Mouse (Mus musculus): Measurements from ENCODE around the gene Ppil1.

Ppil1 gene

DNA sequence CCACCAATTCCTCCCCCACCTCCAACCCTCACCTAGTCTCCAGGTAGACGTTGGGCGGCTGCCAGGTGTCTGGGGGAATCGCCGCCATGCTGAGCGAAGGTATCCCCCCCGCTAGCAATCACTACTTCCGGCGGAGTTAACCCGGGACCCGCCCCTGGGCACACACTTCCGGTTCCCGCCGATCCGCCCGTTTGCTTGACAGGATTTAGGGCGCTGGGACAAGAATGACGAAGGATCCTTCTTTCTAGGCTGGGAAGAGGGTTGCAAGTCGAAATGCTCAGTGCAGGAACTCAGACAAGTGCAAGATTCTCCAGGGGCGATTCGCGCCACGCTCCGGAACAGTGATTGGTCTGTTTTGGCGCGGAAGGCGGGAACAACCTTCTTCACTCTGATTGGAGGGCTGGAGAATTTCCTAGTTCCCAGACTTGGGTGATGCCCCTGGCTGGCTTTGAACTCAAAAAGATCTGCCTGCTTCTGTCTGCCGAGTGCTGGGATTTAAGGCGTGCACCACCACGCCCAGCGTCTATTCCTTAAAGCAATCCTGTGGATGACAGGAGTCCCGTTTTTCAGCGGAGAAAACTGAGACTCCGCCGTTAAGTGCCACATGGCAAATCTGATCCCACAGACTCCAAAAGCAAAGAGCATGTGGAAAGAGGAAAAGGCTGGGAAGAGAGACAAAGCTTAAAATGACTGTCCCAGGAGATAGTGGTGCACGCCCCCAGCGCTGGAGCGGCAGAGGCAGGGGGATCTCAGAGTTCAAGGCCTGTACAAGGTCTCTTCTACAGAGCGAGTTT, at the start of gene Ppil1:
Ppil1 (minus strand) TSS at position 347 of the 794 bp plus-strand sequence.
- peak; percentile 60 to 75 for DNase-seq (ENCODE audit: low spot score in 2 of 2)

DNA sequence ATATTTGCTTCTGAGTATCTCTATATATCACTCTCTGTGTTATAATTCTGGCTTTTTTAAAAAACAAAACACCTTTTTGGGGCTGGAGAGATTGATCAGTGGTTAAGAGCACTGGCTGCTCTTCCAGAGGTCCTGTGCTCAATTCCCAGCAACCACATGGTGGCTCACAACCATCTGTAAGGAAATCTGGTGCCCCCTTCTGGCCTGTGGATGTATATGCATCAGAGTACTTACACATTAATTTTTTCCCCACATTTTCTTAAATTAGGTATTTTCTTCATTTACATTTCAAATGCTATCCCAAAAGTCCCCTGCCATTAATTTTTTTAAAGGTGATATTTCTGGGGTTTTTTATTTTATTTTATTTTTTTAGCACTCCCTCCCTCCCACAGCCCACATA, 49.3 kb upstream of the Ppil1 start:
- no peak for DNase-seq (ENCODE audit: low spot score in 2 of 2)

DNA sequence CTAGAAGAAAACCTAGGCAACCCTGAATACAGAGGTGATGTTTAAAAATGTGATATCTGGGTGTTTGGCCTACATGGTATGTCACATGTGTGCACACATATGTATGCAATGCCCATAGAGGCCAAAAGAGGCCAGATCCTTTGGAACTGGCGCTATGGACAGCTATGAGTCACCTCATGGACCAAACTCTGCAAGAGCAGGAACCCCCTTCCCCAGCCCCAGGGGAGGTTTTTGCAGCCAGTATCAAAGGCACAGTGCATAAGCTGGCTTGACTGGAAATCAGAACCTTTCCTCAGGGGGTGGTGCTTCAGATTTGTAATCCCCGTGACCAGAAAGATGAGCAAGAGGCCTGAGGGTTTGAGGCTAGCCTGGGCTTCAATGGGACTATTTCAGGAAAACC, 48.1 kb upstream of the Ppil1 start:
- DNase-seq (ENCODE audit: low spot score in 2 of 2) = no peak

DNA sequence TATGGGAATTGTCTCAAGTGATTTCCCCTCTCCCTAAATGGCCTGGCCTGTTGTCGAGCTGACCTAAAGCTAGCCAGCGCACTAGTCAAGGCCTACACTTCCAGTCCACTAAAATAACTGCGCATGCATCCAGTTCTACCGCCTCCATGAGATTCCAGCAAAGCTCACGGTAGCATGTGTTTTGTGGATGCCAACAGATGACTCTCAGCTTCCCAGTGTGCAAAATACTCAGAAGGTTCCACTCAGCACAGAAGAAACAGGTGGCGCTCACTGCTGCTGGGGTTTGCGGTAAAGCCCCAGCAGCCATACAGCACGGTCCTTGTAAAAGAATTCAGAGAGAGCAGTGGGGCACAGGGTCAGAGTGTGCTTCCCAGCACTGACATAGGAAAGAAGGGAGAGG, 47.6 kb upstream of the Ppil1 start:
- DNase-seq (ENCODE audit: low spot score in 2 of 2) = no peak

DNA sequence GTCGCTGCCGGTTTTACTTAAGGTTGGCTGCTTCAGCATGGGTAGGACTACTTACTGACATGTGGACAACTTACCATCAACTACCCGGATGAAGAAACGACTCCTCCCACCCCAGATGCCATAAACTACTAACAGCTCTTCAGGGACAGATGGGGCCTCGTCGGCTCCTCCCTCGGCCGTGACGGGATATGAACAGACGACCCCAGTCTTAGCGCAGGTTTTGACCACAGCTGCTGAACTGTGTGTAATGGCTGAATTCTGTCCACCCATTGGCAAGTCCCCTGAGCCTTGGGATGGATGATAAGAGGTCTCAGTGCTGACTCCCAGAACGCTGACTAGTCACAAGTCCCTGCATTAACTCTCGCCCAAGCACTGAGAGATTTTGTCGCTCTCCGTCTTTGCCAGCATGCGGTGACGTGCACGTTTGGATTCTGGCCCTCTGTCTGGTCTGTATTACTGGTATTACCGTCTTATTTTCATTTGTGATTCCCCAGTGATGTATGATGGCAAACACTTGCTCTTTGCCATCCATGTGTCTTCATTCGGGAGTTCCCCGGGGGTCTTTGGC, 46.2 kb upstream of the Ppil1 start:
- no peak for DNase-seq (ENCODE audit: low spot score in 2 of 2)

DNA sequence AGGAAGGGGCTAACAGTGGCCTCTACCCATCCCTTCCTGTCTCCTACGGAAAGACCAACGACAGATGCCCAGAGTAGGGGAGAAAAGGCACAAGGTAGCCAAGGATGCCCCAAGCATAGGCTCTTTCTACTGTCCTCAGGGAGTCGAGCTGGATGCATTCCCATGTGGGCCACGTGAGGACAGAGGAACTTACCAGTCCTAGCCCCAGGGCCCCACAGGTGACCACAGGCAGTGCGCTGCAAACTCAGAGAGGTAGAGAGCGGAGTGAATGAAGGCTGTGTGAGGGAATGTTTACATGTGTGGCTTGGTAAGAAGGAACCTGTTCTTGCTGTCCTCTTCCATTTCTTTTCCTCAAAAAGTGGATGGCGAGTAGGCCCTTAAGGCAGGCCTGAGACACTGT, 41.9 kb upstream of the Ppil1 start:
- DNase-seq (ENCODE audit: low spot score in 2 of 2) = no peak

- no peak for DNase-seq (ENCODE audit: low spot score in 2 of 2)
These were observed 41.2 kb upstream of the Ppil1 start for GRCm38 (mm10) chr17:29305058-29305806.

GRCm38 (mm10) chr17:29304376-29305057, 40.5 kb upstream of the Ppil1 start:
- DNase-seq (ENCODE audit: low spot score in 2 of 2) = no peak

- DNase-seq (ENCODE audit: low spot score in 2 of 2) = no peak
These were observed 39.9 kb upstream of the Ppil1 start for GRCm38 (mm10) chr17:29303856-29304255.

DNA sequence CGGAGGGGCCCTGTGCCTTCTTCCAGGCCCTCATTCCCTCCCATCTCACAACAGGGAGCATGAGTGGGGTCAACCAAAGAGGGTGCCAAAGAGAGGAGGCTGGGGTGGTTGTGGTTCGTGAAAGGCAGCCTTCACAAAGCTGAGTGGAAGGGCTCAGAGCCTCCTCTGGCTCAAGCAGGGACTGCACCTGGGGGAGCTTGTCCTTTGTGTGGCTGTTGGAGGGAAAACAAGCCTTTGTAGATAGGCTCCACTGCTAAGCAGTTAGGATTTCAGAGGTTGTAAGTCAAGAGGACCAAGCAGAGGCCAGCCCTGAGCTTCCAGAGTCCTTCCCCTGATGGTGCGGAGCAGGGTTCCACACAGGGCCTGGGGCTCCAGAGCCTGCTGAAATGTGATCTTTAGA, 39.1 kb upstream of the Ppil1 start:
- no peak for DNase-seq (ENCODE audit: low spot score in 2 of 2)

GRCm38 (mm10) chr17:29302149-29302548, 38.2 kb upstream of the Ppil1 start:
- no peak for DNase-seq (ENCODE audit: low spot score in 2 of 2)

DNA sequence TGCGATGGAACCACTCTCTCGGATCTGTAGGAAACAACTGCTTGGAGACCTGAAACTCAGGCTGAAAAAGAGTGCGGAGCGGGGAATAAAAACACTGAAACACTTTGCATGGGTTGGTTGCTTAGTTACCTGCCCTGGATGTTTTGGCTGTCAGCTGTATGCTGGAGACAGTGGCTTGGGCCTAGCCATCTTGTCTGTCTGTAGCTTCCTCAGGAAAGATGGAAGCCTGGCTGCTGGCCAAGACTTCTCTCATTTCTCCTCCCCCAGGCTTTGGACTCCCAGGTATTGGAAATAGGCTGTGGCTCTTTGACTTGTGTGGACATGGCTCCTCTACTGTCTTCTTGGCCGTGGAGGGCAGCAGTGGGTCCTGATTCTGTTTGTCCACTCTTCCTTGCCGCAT, 37.4 kb upstream of the Ppil1 start:
- DNase-seq (ENCODE audit: low spot score in 2 of 2) = no peak

- no peak for DNase-seq (ENCODE audit: low spot score in 2 of 2)
These were observed 36.9 kb upstream of the Ppil1 start for GRCm38 (mm10) chr17:29300926-29301325.

- no peak for DNase-seq (ENCODE audit: low spot score in 2 of 2)
These were observed 35.3 kb upstream of the Ppil1 start for GRCm38 (mm10) chr17:29299282-29299681.

DNA sequence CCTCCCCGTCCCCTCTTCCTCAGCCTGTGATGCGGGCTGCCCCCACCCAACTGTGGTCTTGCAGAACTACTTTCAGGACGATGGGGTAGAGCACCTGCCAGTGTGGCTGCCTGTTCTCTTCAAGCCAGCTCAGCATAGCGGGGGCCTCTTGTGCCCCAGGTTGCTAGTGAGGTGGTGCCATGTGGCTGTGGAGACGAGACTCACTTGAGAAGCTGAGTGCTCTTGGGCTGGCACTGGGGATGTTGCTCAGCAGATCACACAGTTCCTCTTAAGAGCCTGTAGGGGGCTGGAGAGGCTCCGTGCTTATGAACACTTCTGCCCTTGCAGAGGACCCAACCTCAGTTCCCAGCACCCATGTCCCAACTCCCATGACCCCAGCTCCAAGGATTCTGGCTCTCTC, 33.8 kb upstream of the Ppil1 start:
- no peak for DNase-seq (ENCODE audit: low spot score in 2 of 2)

GRCm38 (mm10) chr17:29297321-29297720, 33.3 kb upstream of the Ppil1 start:
- DNase-seq (ENCODE audit: low spot score in 2 of 2) = no peak

DNA sequence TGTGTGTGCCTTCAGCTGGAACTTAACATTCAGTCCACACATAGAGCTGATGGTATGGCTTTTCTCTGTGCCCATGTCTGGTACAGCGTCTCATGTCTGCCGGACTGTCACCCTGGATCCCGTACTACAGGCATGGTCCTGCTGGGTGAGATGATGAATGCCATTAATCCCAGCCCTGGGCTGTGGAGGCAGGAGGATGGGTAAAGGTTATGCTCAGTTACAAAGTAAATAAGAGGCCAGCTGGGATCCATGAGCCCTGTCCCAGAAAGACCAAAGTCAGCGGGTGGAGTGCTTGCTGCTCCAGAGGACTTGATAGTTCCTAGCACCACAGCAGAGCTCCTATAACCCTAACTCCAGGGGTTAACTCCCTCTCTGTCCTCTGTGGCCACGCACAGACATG, 31.8 kb upstream of the Ppil1 start:
- DNase-seq (ENCODE audit: low spot score in 2 of 2) = no peak

DNA sequence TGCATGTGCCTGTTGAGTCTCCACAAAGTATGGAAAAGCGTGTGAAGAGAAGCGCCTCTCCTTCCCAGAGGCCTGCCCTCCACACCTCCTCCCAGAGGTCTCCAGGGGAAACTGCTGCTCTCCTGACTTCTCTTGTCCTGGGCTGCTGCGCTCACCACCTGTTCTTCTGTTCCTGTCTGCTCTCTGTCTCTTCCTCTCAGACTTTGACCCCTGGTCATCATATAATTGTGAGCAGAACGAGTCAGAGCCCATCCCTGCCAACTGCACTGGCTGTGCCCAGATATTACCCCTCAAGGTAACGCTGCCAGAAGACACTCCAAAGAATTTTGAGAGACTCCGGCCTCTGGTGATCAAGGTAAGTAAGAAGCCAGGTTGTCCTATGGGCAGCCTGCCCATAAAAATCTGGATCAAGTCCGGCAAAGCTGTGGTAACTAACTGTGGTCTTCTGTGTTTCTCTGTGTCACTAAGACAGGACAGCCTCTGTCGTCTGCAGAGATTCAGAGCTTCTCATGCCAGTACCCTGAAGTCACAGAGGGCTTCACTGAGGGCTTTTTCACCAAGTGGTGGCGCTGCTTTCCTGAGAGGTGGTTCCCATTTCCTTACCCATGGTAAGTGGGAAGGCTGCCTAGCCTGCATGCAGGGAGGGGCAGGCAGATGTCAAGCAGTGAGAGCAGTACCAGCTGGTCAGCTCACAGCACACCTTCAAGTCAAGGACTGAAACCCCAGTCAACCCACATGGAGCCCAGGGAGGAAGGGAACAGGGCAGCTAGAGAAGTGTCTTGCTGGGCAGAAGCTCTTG, 30.0 kb upstream of the Ppil1 start:
- DNase-seq (ENCODE audit: low spot score in 2 of 2) = no peak

DNA sequence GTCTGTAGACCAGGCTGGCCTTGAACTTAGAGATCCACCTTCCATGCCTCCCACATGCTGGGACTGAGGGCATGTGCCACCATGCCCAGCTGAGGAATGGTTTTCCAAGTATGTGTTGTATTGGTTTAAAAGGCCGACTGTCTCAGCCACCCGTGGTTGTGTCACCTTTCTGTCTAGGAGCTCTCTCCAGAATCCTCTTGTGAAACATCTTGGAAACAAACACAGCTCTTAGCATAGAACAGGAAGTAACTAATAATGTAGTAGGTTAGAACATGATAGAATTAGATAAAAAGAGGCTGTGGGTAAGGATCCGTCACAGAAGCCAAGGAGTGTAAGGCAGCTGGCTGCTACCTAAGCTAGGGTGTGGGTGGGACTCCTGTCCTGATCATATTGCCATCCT, 29.0 kb upstream of the Ppil1 start:
- no peak for DNase-seq (ENCODE audit: low spot score in 2 of 2)

GRCm38 (mm10) chr17:29291793-29292192, 27.8 kb upstream of the Ppil1 start:
- no peak for DNase-seq (ENCODE audit: low spot score in 2 of 2)

GRCm38 (mm10) chr17:29282216-29282952, 18.4 kb upstream of the Ppil1 start:
- DNase-seq (ENCODE audit: low spot score in 2 of 2) = no peak
